ENCODE assay signal across 8 mouse cellular contexts in the genomic region with DNA sequence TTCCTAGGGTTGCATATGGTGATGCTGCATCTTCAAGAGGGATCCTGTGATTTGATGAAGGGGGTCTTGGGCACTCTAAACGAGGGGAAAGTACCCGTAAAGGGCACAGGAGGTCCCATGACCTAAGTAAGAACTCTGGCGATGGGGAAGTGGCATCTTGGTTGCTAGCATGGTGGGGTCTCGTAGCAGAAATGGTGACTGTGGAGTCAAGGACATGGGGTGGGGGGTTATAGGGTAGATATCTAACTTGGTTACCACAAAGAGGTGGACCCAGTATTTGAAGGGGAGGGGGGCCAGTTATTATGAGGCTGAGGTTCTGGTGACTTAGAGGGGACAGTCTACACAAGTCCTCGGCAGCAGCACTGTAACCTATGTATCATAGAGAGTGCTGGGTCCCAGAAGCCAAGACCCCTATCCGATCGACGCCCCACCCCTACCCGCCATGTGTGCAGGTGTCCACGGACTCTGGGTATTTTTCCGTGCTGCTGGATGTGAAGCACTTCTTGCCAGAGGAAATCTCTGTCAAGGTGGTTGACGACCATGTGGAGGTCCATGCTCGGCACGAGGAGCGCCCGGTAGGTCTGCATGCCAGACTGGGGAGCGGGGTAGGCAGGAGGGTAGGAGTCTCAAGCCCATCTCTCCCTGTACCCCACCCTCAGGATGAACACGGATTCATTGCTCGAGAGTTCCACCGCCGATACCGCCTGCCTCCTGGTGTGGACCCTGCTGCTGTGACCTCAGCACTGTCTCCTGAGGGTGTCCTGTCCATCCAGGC. TPM values are rescaled to one million over a fixed set of nuclear protein-coding genes. Genes with fewer than 3 reads are reported as not detected.
DNase-seq lines count a peak whose midpoint lies in the region; TF ChIP-seq lines count a peak whose summit lies in the region.

No protein-coding gene starts in this region.

- peak overlapping the region; percentile 78 for H3K4me3 ChIP-seq in gastrocnemius, adult 2 months
- H3K4me3 ChIP-seq in ES-Bruce4 (ENCODE audit: low read depth, low read length), result no peak overlapping the region
- peak overlapping the region; percentile 68 for H3K4me3 ChIP-seq in hindbrain, embryonic 10.5 days
- H3K4me3 ChIP-seq in macrophage (ENCODE audit: inconsistent target), result peak overlapping the region; percentile 82; the same call in 1 of the 2 replicates

- TF ChIP-seq EP300 in ES-Bruce4 (IDR thresholded peaks at IDR 0.05; ENCODE audit: insufficient read depth, low read depth, low read length), result no peak

- no peaks in the 10 kb centered on the region for H3K9me3 ChIP-seq in ES-Bruce4 (replicated peaks; ENCODE audit: control insufficient read depth, insufficient read depth, low read length, poor library complexity, severe bottlenecking)
- no peaks in the 10 kb centered on the region for H3K9me3 ChIP-seq in hindbrain, embryonic 10.5 days

- H3K36me3 ChIP-seq in ES-Bruce4 (ENCODE audit: control insufficient read depth, insufficient read depth, low read length, poor library complexity, severe bottlenecking) (peaks cover 16% of the 10 kb centered on the region), macrophage (ENCODE audit: inconsistent target) (peaks cover 29% of the 10 kb centered on the region; the same call in 1 of the 2 replicates)
- H3K36me3 ChIP-seq in hindbrain, embryonic 10.5 days, result peaks cover 48% of the 10 kb centered on the region

- DNase-seq in gastrocnemius, adult 2 months, result no peak
- DNase-seq in gastrocnemius, postnatal 4 days (ENCODE audit: low spot score in 2 of 2), result no peak
- no peak for DNase-seq in hindbrain, embryonic 10.5 days (ENCODE audit: low spot score)
- DNase-seq in spleen, postnatal 14 days (ENCODE audit: low spot score in 2 of 2), result no peak
- no peak for DNase-seq in spleen, postnatal 10 days (ENCODE audit: low spot score in 2 of 2)
- no peak for DNase-seq in gastrocnemius, postnatal 36 days

- H3K4me1 ChIP-seq in ES-Bruce4 (ENCODE audit: control insufficient read depth, insufficient read depth, low read length), result peaks cover 3% of the 10 kb centered on the region
- peaks cover 31% of the 10 kb centered on the region for H3K4me1 ChIP-seq in hindbrain, embryonic 10.5 days (replicated peaks)

- WGBS in hindbrain, embryonic 10.5 days, result 85% methylated on average over 22 of the region's 22 CpGs
- WGBS in macrophage (ENCODE audit: missing documents), result 84% methylated on average over 19 of the region's 22 CpGs

- intact Hi-C loops in gastrocnemius, adult 2 months (cut with DNase I), result loop anchor here (2.0 kb wide), 1 partner anchor 35 kb away; a partner anchor contains a TSS
- intact Hi-C loops in gastrocnemius, postnatal 36 days (cut with DNase I), result no loop called here

- no peak for TF ChIP-seq CTCF in gastrocnemius, adult 2 months (IDR thresholded peaks at IDR 0.05)
- no peak for TF ChIP-seq CTCF in ES-Bruce4 (IDR thresholded peaks at IDR 0.05; ENCODE audit: low read depth, low read length)

- TF ChIP-seq POLR2A in ES-Bruce4 (IDR thresholded peaks at IDR 0.05; ENCODE audit: insufficient read depth, low read length), result no peak

- H3K27ac ChIP-seq in gastrocnemius, adult 2 months, result peak overlapping the region; percentile 98
- H3K27ac ChIP-seq in ES-Bruce4 (ENCODE audit: insufficient read depth, low read length), result no peak overlapping the region
- H3K27ac ChIP-seq in hindbrain, embryonic 10.5 days, result peak overlapping the region; percentile 96; the same call in 1 of the 2 replicates
- no peak overlapping the region for H3K27ac ChIP-seq in macrophage

- peak overlapping the region; percentile 82; the same call in 1 of the 2 replicates for H3K9ac ChIP-seq in ES-Bruce4 (ENCODE audit: low read depth, poor library complexity, severe bottlenecking)

- no peaks in the 10 kb centered on the region for H3K27me3 ChIP-seq in ES-Bruce4 (ENCODE audit: control insufficient read depth, insufficient read depth, low read length, poor library complexity, severe bottlenecking)
- H3K27me3 ChIP-seq in hindbrain, embryonic 10.5 days (ENCODE audit: insufficient read depth, poor library complexity, severe bottlenecking), result peaks cover 6% of the 10 kb centered on the region; the same call in 1 of the 2 replicates

- H3K79me2 ChIP-seq in macrophage (ENCODE audit: inconsistent target), result peaks cover 14% of the 10 kb centered on the region

RNA-seq across cellular contexts. Expression of a gene that starts 1.9 kb away (rescaled TPM):
- 1 to 10 TPM; 5.5 to 7.3 TPM for total RNA-seq in gastrocnemius, adult 2 months (2021)
- total RNA-seq in gastrocnemius, postnatal 4 days (2021), result 10 to 100 TPM; 10.1 to 10.4 TPM
- polyA plus RNA-seq in ES-Bruce4 (2011; ENCODE audit: insufficient read depth, insufficient read length, low read depth, missing spikeins), result 16.8 and 17.3 TPM in 2 replicates
- 13.8 and 15.1 TPM in 2 replicates for polyA plus RNA-seq in hindbrain, embryonic 10.5 days (2016; fragmentation: Nextera tagmentation; extraction: Ambion mirVana)
- 10 to 100 TPM in 8 of 26 experiments, 1 to 10 TPM in 16, under 1 TPM in 2; 0.94 to 57.2 (median 8.2) TPM for total RNA-seq in macrophage (2018; cell fraction: chromatin; rRNA removed)
- 1 to 10 TPM in 23 of 26 experiments, under 1 TPM in 3; 0.38 to 3.6 (median 2.3) TPM for total RNA-seq in macrophage (2018; cell fraction: cytosol; rRNA removed)
- 10 to 100 TPM in 5 of 26 experiments, 1 to 10 TPM in 21; 1.0 to 20.2 (median 6.1) TPM for total RNA-seq in macrophage (2018; cell fraction: nucleus; rRNA removed)
- 1.8 to 5.6 TPM (median 2.0 TPM) in 3 replicates for polyA plus RNA-seq in macrophage (2018)
- total RNA-seq in gastrocnemius, postnatal 36 days (2021), result 1 to 10 TPM; 3.3 to 8.2 TPM

RNA-seq across cellular contexts. Expression of a gene that starts 2.0 kb away (rescaled TPM):
- 1,000 to 10,000 TPM in 1 of 2 experiments, 100 to 1,000 TPM in 1; 867 to 2,532 TPM for total RNA-seq in gastrocnemius, adult 2 months (2021)
- 100 to 1,000 TPM; 182 to 186 TPM for total RNA-seq in gastrocnemius, postnatal 4 days (2021)
- polyA plus RNA-seq in ES-Bruce4 (2011; ENCODE audit: insufficient read depth, insufficient read length, low read depth, missing spikeins) (6.4 and 7.0 TPM in 2 replicates), macrophage (2018) (3.0 to 7.5 TPM (median 3.9 TPM) in 3 replicates)
- 4.1 and 5.3 TPM in 2 replicates for polyA plus RNA-seq in hindbrain, embryonic 10.5 days (2016; fragmentation: Nextera tagmentation; extraction: Ambion mirVana)
- 1 to 10 TPM in 16 of 26 experiments, under 1 TPM in 6, not detected in 4; 0.55 to 5.9 (median 1.8) TPM for total RNA-seq in macrophage (2018; cell fraction: chromatin; rRNA removed)
- total RNA-seq in macrophage (2018; cell fraction: cytosol; rRNA removed), result 1 to 10 TPM; 1.8 to 4.1 (median 3.1) TPM
- total RNA-seq in macrophage (2018; cell fraction: nucleus; rRNA removed), result 1 to 10 TPM in 18 of 26 experiments, under 1 TPM in 8; 0.58 to 8.4 (median 1.5) TPM
- total RNA-seq in gastrocnemius, postnatal 36 days (2021), result 1,000 to 10,000 TPM; 1,132 to 1,502 TPM

RNA-seq across cellular contexts. Expression of a gene that starts 5.6 kb away (rescaled TPM):
- 10 to 100 TPM in 1 of 2 experiments, 1 to 10 TPM in 1; 9.2 to 10.5 TPM for total RNA-seq in gastrocnemius, adult 2 months (2021)
- 10 to 100 TPM; 17.3 to 18.6 TPM for total RNA-seq in gastrocnemius, postnatal 4 days (2021)
- polyA plus RNA-seq in ES-Bruce4 (2011; ENCODE audit: insufficient read depth, insufficient read length, low read depth, missing spikeins), result 23.3 and 29.3 TPM in 2 replicates
- 47.6 and 50.2 TPM in 2 replicates for polyA plus RNA-seq in hindbrain, embryonic 10.5 days (2016; fragmentation: Nextera tagmentation; extraction: Ambion mirVana)
- 10 to 100 TPM; 16.9 to 74.2 (median 45.0) TPM for total RNA-seq in macrophage (2018; cell fraction: chromatin; rRNA removed)
- total RNA-seq in macrophage (2018; cell fraction: cytosol; rRNA removed), result 10 to 100 TPM; 19.0 to 37.8 (median 30.4) TPM
- total RNA-seq in macrophage (2018; cell fraction: nucleus; rRNA removed), result 10 to 100 TPM; 13.5 to 58.3 (median 33.7) TPM
- polyA plus RNA-seq in macrophage (2018), result 18.0 to 27.7 TPM (median 25.4 TPM) in 3 replicates
- total RNA-seq in gastrocnemius, postnatal 36 days (2021), result 10 to 100 TPM in 1 of 2 experiments, 1 to 10 TPM in 1; 9.6 to 12.4 TPM

RNA-seq across cellular contexts. Expression of a gene that starts 9.1 kb away (rescaled TPM):
- total RNA-seq in gastrocnemius, adult 2 months (2021), result 10 to 100 TPM; 53.8 to 62.5 TPM
- total RNA-seq in gastrocnemius, postnatal 4 days (2021), result 10 to 100 TPM; 55.6 to 62.4 TPM
- polyA plus RNA-seq in ES-Bruce4 (2011; ENCODE audit: insufficient read depth, insufficient read length, low read depth, missing spikeins) (50.9 and 73.9 TPM in 2 replicates), macrophage (2018) (61.4 to 79.9 TPM (median 65.3 TPM) in 3 replicates)
- 96.0 and 106 TPM in 2 replicates for polyA plus RNA-seq in hindbrain, embryonic 10.5 days (2016; fragmentation: Nextera tagmentation; extraction: Ambion mirVana)
- 100 to 1,000 TPM in 6 of 26 experiments, 10 to 100 TPM in 20; 45.8 to 120 (median 81.3) TPM for total RNA-seq in macrophage (2018; cell fraction: chromatin; rRNA removed)
- total RNA-seq in macrophage (2018; cell fraction: cytosol; rRNA removed), result 10 to 100 TPM; 46.1 to 67.7 (median 54.9) TPM
- total RNA-seq in macrophage (2018; cell fraction: nucleus; rRNA removed), result 10 to 100 TPM; 21.8 to 77.0 (median 47.0) TPM
- 10 to 100 TPM; 51.8 to 52.3 TPM for total RNA-seq in gastrocnemius, postnatal 36 days (2021)

RNA-seq across cellular contexts. Expression of a gene that starts 9.1 kb away (rescaled TPM):
- total RNA-seq in gastrocnemius, adult 2 months (2021), result 1 to 10 TPM; 1.8 to 2.2 TPM
- total RNA-seq in gastrocnemius, postnatal 4 days (2021), result 1 to 10 TPM; 2.6 to 2.9 TPM
- polyA plus RNA-seq in ES-Bruce4 (2011; ENCODE audit: insufficient read depth, insufficient read length, low read depth, missing spikeins) (1.8 and 1.9 TPM in 2 replicates), macrophage (2018) (0.69 to 3.4 TPM (median 0.84 TPM) in 3 replicates)
- polyA plus RNA-seq in hindbrain, embryonic 10.5 days (2016; fragmentation: Nextera tagmentation; extraction: Ambion mirVana), result 16.4 and 16.9 TPM in 2 replicates
- total RNA-seq in macrophage (2018; cell fraction: chromatin; rRNA removed), result 10 to 100 TPM in 22 of 26 experiments, 1 to 10 TPM in 4; 7.0 to 24.7 (median 17.7) TPM
- total RNA-seq in macrophage (2018; cell fraction: cytosol; rRNA removed), result 1 to 10 TPM in 4 of 26 experiments, under 1 TPM in 22; 0.06 to 1.9 (median 0.31) TPM
- 10 to 100 TPM in 21 of 26 experiments, 1 to 10 TPM in 5; 7.0 to 24.3 (median 15.4) TPM for total RNA-seq in macrophage (2018; cell fraction: nucleus; rRNA removed)
- total RNA-seq in gastrocnemius, postnatal 36 days (2021), result 1 to 10 TPM; 1.8 TPM

Comparison
In these comparisons a context has a peak if more than half of its experiments do, and no peak if none do; other contexts are left out.
1. RNA of a gene that starts 2.0 kb away (total RNA-seq): 867 to 2,532 TPM in gastrocnemius, adult 2 months and 1,132 to 1,502 TPM in gastrocnemius, postnatal 36 days; 182 to 186 TPM in gastrocnemius, postnatal 4 days; every median in the first group is over 4 times any median in the second.
2. H3K27ac ChIP-seq: peak in gastrocnemius, adult 2 months (single experiment) and hindbrain, embryonic 10.5 days (single experiment); none in ES-Bruce4 (single experiment) and macrophage (single experiment).